In the genomic region with DNA sequence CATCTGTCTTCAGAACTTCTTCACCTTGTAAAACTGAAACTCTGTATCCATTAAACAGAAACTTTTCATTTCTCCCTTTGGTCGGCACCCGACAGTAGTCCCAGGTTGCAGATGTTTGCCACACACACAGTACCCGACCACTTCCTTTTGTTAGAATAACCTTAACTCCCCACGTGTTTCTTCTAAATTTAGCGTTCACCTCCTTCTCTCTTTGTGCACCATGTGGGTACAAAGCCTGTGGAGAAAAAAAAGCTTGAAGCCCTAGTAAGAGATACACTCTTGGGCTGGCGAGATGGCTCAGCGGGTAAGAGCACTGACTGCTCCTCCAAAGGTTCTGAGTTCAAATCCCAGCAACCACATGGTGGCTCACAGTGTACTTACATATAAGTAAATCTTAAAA, we compare ENCODE assay signal across 12 mouse cellular contexts. TPM values are rescaled to one million over a fixed set of nuclear protein-coding genes. Genes with fewer than 3 reads are reported as not detected.
DNase-seq lines count a peak whose midpoint lies in the region; ATAC-seq and TF ChIP-seq lines count a peak whose summit lies in the region.
"Had no signal": no experiment of that assay in that cellular context is flagged by ENCODE, and none has a peak within 500 bp of the region (broad histone marks: within the 10 kb centered on the region; RNA-seq: fewer than 3 reads in every experiment).

No protein-coding gene starts in this region.

- peak overlapping the region; percentile 7 to 35; a peak in 3 of 4 replicates for H3K4me3 ChIP-seq in MEL (ENCODE audit: control insufficient read depth in 1 of 2, insufficient read depth in 1 of 2, low read depth in 2 of 2, low read length in 2 of 2)
- H3K4me3 ChIP-seq in liver, embryonic 16.5 days (ENCODE audit: low read depth, low read length) = peak overlapping the region; percentile 62
- H3K4me3 ChIP-seq in midbrain, embryonic 11.5 days (ENCODE audit: low read depth, low read length) = no peak overlapping the region
- no peak overlapping the region for H3K4me3 ChIP-seq in forebrain, embryonic 14.5 days (ENCODE audit: low read depth, low read length)
- H3K4me3 ChIP-seq: forebrain, embryonic 13.5 days; heart, embryonic 10.5 days had no signal

- peak overlapping the region; percentile 98 for H3K27ac ChIP-seq in MEL (ENCODE audit: control insufficient read depth, low read depth, low read length)
- peak overlapping the region; percentile 31 for H3K27ac ChIP-seq in liver, embryonic 16.5 days (ENCODE audit: low read length)
- no peak overlapping the region for H3K27ac ChIP-seq in midbrain, embryonic 11.5 days (ENCODE audit: low read depth, low read length)
- no peak overlapping the region for H3K27ac ChIP-seq in forebrain, embryonic 14.5 days (ENCODE audit: low read depth, low read length)
- H3K27ac ChIP-seq: forebrain, embryonic 13.5 days; heart, embryonic 10.5 days had no signal

- H3K4me2 ChIP-seq in liver, embryonic 16.5 days (ENCODE audit: low read depth, low read length) = peak overlapping the region; percentile 64
- H3K4me2 ChIP-seq in midbrain, embryonic 11.5 days = no peak overlapping the region
- no peak overlapping the region for H3K4me2 ChIP-seq in forebrain, embryonic 14.5 days (ENCODE audit: low read length)
- H3K4me2 ChIP-seq: forebrain, embryonic 13.5 days had no signal

- peaks cover 62% of the 10 kb centered on the region for H3K79me2 ChIP-seq in MEL (ENCODE audit: control insufficient read depth, insufficient read depth, low read length, poor library complexity)

- peak; percentile 74 to 78 for DNase-seq in B cell, adult 2 months
- peak; percentile 65 for DNase-seq in MEL (ENCODE audit: low read depth, low spot score)
- peak; percentile 85 for DNase-seq in splenic B cell, adult 2 months (ENCODE audit: low read depth, low spot score)
- DNase-seq in midbrain, embryonic 11.5 days (ENCODE audit: low spot score, missing footprints) = no peak
- DNase-seq in forebrain, embryonic 14.5 days (ENCODE audit: low spot score) = no peak
- DNase-seq in kidney, adult 18-20 months = no peak
- DNase-seq: adrenal gland, adult 8-10 months; cerebellum, adult 11-12 months; lung, postnatal 4 days had no signal

- TF ChIP-seq RAD21 in MEL (IDR thresholded peaks at IDR 0.05; ENCODE audit: low read depth, low read length) = no peak

- TF ChIP-seq EP300 in MEL (IDR thresholded peaks at IDR 0.05; ENCODE audit: low read depth in 1 of 2, low read length in 2 of 2) = no peak

- peak overlapping the region; percentile 56 for H3K9ac ChIP-seq in MEL (ENCODE audit: control insufficient read depth, low read depth, low read length, poor library complexity, severe bottlenecking)
- H3K9ac ChIP-seq in liver, embryonic 16.5 days (ENCODE audit: low read depth, low read length) = no peak overlapping the region
- no peak overlapping the region for H3K9ac ChIP-seq in midbrain, embryonic 11.5 days (ENCODE audit: low read length)
- no peak overlapping the region for H3K9ac ChIP-seq in forebrain, embryonic 14.5 days (ENCODE audit: low read length)
- H3K9ac ChIP-seq: forebrain, embryonic 13.5 days had no signal

- H3K4me1 ChIP-seq in MEL (ENCODE audit: control insufficient read depth in 1 of 2, insufficient read depth in 2 of 2, low read length in 2 of 2) = peaks cover 25 to 41% of the 10 kb centered on the region in 2 experiments
- peaks cover 77% of the 10 kb centered on the region for H3K4me1 ChIP-seq in liver, embryonic 16.5 days (ENCODE audit: control insufficient read depth, low read depth, low read length)
- peaks cover 7% of the 10 kb centered on the region for H3K4me1 ChIP-seq in midbrain, embryonic 11.5 days (ENCODE audit: control insufficient read depth, insufficient read depth, low read length)
- peaks cover 4% of the 10 kb centered on the region for H3K4me1 ChIP-seq in forebrain, embryonic 14.5 days (ENCODE audit: control insufficient read depth, insufficient read depth, low read length)

- ATAC-seq in liver, embryonic 16.5 days (ENCODE audit: low read depth) = no peak
- no peak for ATAC-seq in midbrain, embryonic 11.5 days (ENCODE audit: low FRiP score)
- ATAC-seq in forebrain, embryonic 14.5 days = no peak
- ATAC-seq: forebrain, embryonic 13.5 days had no signal

- no peaks in the 10 kb centered on the region for H3K27me3 ChIP-seq in MEL (ENCODE audit: control insufficient read depth in 1 of 2, insufficient read depth in 2 of 2, low read length in 2 of 2)
- H3K27me3 ChIP-seq in liver, embryonic 16.5 days (ENCODE audit: control insufficient read depth, insufficient read depth, low read depth, low read length) = no peaks in the 10 kb centered on the region
- H3K27me3 ChIP-seq in splenic B cell, adult 2 months (ENCODE audit: control insufficient read depth, insufficient read depth, low read length, poor library complexity, severe bottlenecking) = no peaks in the 10 kb centered on the region
- no peaks in the 10 kb centered on the region for H3K27me3 ChIP-seq in midbrain, embryonic 11.5 days (ENCODE audit: control insufficient read depth, insufficient read depth, low read length)
- H3K27me3 ChIP-seq in forebrain, embryonic 14.5 days (replicated peaks; ENCODE audit: control insufficient read depth, insufficient read depth, low read length) = no peaks in the 10 kb centered on the region
- H3K27me3 ChIP-seq: forebrain, embryonic 13.5 days had no signal

- no peak for TF ChIP-seq CTCF in MEL (IDR thresholded peaks at IDR 0.05 in 2 of 3, conservative IDR thresholded peaks at IDR 0.05 in 1 of 3; ENCODE audit: control insufficient read depth in 1 of 3, insufficient read depth in 1 of 3, low read depth in 2 of 3, low read length in 3 of 3, poor library complexity in 1 of 3, severe bottlenecking in 1 of 3)

- 25% methylated on average over 7 of the region's 7 CpGs for WGBS in liver, embryonic 16.5 days (ENCODE audit: insufficient replicate concordance)
- WGBS in midbrain, embryonic 11.5 days = 90% methylated on average over 7 of the region's 7 CpGs
- WGBS in forebrain, embryonic 14.5 days = 89% methylated on average over 7 of the region's 7 CpGs

- TF ChIP-seq POLR2A in MEL (IDR thresholded peaks at IDR 0.05; ENCODE audit: control insufficient read depth in 1 of 2, insufficient read depth in 1 of 2, low read depth in 1 of 2, low read length in 2 of 2, poor library complexity in 1 of 2) = no peak

- peaks cover 2 to 48% of the 10 kb centered on the region in 2 experiments for H3K36me3 ChIP-seq in MEL (ENCODE audit: control insufficient read depth in 1 of 2, insufficient read depth in 2 of 2, low read length in 2 of 2)
- peaks cover 7% of the 10 kb centered on the region for H3K36me3 ChIP-seq in liver, embryonic 16.5 days (ENCODE audit: control insufficient read depth, insufficient read depth)
- no peaks in the 10 kb centered on the region for H3K36me3 ChIP-seq in splenic B cell, adult 2 months (ENCODE audit: control insufficient read depth, insufficient read depth, low read length, poor library complexity, severe bottlenecking)
- no peaks in the 10 kb centered on the region for H3K36me3 ChIP-seq in midbrain, embryonic 11.5 days (ENCODE audit: control insufficient read depth, insufficient read depth, low read length)
- H3K36me3 ChIP-seq in forebrain, embryonic 14.5 days (ENCODE audit: control insufficient read depth, insufficient read depth, low read length) = no peaks in the 10 kb centered on the region
- H3K36me3 ChIP-seq: heart, embryonic 10.5 days had no signal

- H3K9me3 ChIP-seq in MEL (replicated peaks; ENCODE audit: insufficient read depth, low read length) = no peaks in the 10 kb centered on the region
- peaks cover 10% of the 10 kb centered on the region for H3K9me3 ChIP-seq in liver, embryonic 16.5 days (replicated peaks; ENCODE audit: control insufficient read depth, low read length)
- no peaks in the 10 kb centered on the region for H3K9me3 ChIP-seq in midbrain, embryonic 11.5 days (ENCODE audit: control insufficient read depth, low read length)
- H3K9me3 ChIP-seq in forebrain, embryonic 14.5 days (replicated peaks; ENCODE audit: control insufficient read depth, low read length) = no peaks in the 10 kb centered on the region
- H3K9me3 ChIP-seq: forebrain, embryonic 13.5 days; heart, embryonic 10.5 days had no signal

RNA-seq across cellular contexts. Expression of gene Prr3, which starts 19.3 kb away (rescaled TPM):
- 12.2 and 13.8 TPM in 2 replicates for total RNA-seq in MEL (2012; rRNA removed)
- polyA plus RNA-seq in MEL (2012; ENCODE audit: insufficient read depth in 1 of 2, insufficient read length in 2 of 2, low read depth in 1 of 2, low replicate concordance in 2 of 2, missing spikeins in 1 of 2) = 10 to 100 TPM in 1 of 2 experiments, not detected in 1; 48.1 TPM
- 5.5 and 5.9 TPM in 2 replicates for polyA plus RNA-seq in liver, embryonic 16.5 days (2015; fragmentation: Nextera tagmentation; extraction: Ambion mirVana)
- polyA plus RNA-seq in midbrain, embryonic 11.5 days (2014; fragmentation: Nextera tagmentation; extraction: Ambion mirVana) = 38.7 and 43.3 TPM in 2 replicates
- 58.5 and 69.8 TPM in 2 replicates for polyA plus RNA-seq in forebrain, embryonic 14.5 days (2014; fragmentation: Nextera tagmentation; extraction: Ambion mirVana)

RNA-seq across cellular contexts. Expression of gene Gnl1, which starts 19.7 kb away (rescaled TPM):
- 50.7 and 57.1 TPM in 2 replicates for total RNA-seq in MEL (2012; rRNA removed)
- 10 to 100 TPM in 1 of 2 experiments, not detected in 1; 98.5 TPM for polyA plus RNA-seq in MEL (2012; ENCODE audit: insufficient read depth in 1 of 2, insufficient read length in 2 of 2, low read depth in 1 of 2, low replicate concordance in 2 of 2, missing spikeins in 1 of 2)
- polyA plus RNA-seq in liver, embryonic 16.5 days (2015; fragmentation: Nextera tagmentation; extraction: Ambion mirVana) = 8.8 and 8.9 TPM in 2 replicates
- 26.0 and 30.6 TPM in 2 replicates for polyA plus RNA-seq in midbrain, embryonic 11.5 days (2014; fragmentation: Nextera tagmentation; extraction: Ambion mirVana)
- polyA plus RNA-seq in forebrain, embryonic 14.5 days (2014; fragmentation: Nextera tagmentation; extraction: Ambion mirVana) = 27.9 and 35.7 TPM in 2 replicates

RNA-seq across cellular contexts. Expression of gene H2-T24, which starts 21.0 kb away (rescaled TPM):
- total RNA-seq in MEL (2012; rRNA removed) = 25.4 and 25.9 TPM in 2 replicates
- 10 to 100 TPM in 1 of 2 experiments, not detected in 1; 14.1 TPM for polyA plus RNA-seq in MEL (2012; ENCODE audit: insufficient read depth in 1 of 2, insufficient read length in 2 of 2, low read depth in 1 of 2, low replicate concordance in 2 of 2, missing spikeins in 1 of 2)
- polyA plus RNA-seq in liver, embryonic 16.5 days (2015; fragmentation: Nextera tagmentation; extraction: Ambion mirVana) = 6.6 and 7.9 TPM in 2 replicates
- polyA plus RNA-seq in midbrain, embryonic 11.5 days (2014; fragmentation: Nextera tagmentation; extraction: Ambion mirVana) = 3.1 TPM in 2 replicates
- 2.3 and 4.8 TPM in 2 replicates for polyA plus RNA-seq in forebrain, embryonic 14.5 days (2014; fragmentation: Nextera tagmentation; extraction: Ambion mirVana)

RNA-seq across cellular contexts. Expression of gene Abcf1, which starts 29.8 kb away (rescaled TPM):
- total RNA-seq in MEL (2012; rRNA removed) = 137 and 142 TPM in 2 replicates
- polyA plus RNA-seq in MEL (2012; ENCODE audit: insufficient read depth in 1 of 2, insufficient read length in 2 of 2, low read depth in 1 of 2, low replicate concordance in 2 of 2, missing spikeins in 1 of 2) = 100 to 1,000 TPM in 1 of 2 experiments, not detected in 1; 312 TPM
- 42.4 and 43.9 TPM in 2 replicates for polyA plus RNA-seq in liver, embryonic 16.5 days (2015; fragmentation: Nextera tagmentation; extraction: Ambion mirVana)
- 118 and 119 TPM in 2 replicates for polyA plus RNA-seq in midbrain, embryonic 11.5 days (2014; fragmentation: Nextera tagmentation; extraction: Ambion mirVana)
- 55.8 and 78.1 TPM in 2 replicates for polyA plus RNA-seq in forebrain, embryonic 14.5 days (2014; fragmentation: Nextera tagmentation; extraction: Ambion mirVana)

RNA-seq across cellular contexts. Expression of gene H2-T23, which starts 33.3 kb away (rescaled TPM):
- total RNA-seq in MEL (2012; rRNA removed) = 18.3 and 20.3 TPM in 2 replicates
- polyA plus RNA-seq in MEL (2012; ENCODE audit: insufficient read depth in 1 of 2, insufficient read length in 2 of 2, low read depth in 1 of 2, low replicate concordance in 2 of 2, missing spikeins in 1 of 2) = 10 to 100 TPM in 1 of 2 experiments, not detected in 1; 12.2 TPM
- polyA plus RNA-seq in liver, embryonic 16.5 days (2015; fragmentation: Nextera tagmentation; extraction: Ambion mirVana) = 69.6 and 73.5 TPM in 2 replicates
- polyA plus RNA-seq in midbrain, embryonic 11.5 days (2014; fragmentation: Nextera tagmentation; extraction: Ambion mirVana) = 3.2 and 3.3 TPM in 2 replicates
- polyA plus RNA-seq in forebrain, embryonic 14.5 days (2014; fragmentation: Nextera tagmentation; extraction: Ambion mirVana) = 4.5 and 5.6 TPM in 2 replicates

Comparison
In these comparisons a context has a peak if more than half of its experiments do, and no peak if none do; other contexts are left out.
1. DNase-seq: peak in B cell, adult 2 months (2 of 2), MEL (single experiment) and splenic B cell, adult 2 months (single experiment); none in midbrain, embryonic 11.5 days (single experiment), forebrain, embryonic 14.5 days (single experiment) and kidney, adult 18-20 months (single experiment).
2. H3K27ac ChIP-seq: peak in MEL (single experiment) and liver, embryonic 16.5 days (single experiment); none in midbrain, embryonic 11.5 days (single experiment) and forebrain, embryonic 14.5 days (single experiment).
3. H3K4me3 ChIP-seq: peak in MEL (2 of 2) and liver, embryonic 16.5 days (single experiment); none in midbrain, embryonic 11.5 days (single experiment) and forebrain, embryonic 14.5 days (single experiment).